Mouse (Mus musculus) erythroblast, embryonic 14.5 days (primary cell): Measurements from ENCODE around the gene Tmem41a. TPM values are rescaled to one million over a fixed set of nuclear protein-coding genes. Genes with fewer than 3 reads are reported as not detected.
"Not testable (repeated sequence)": the region's sequence is repeated elsewhere in the genome, so short reads cannot be mapped to it uniquely, and the experiment has no call there.

ENCODE experiments used
- H3K27me3 ChIP-seq: 2 replicates; pipeline ENCODE4 v1.6.1; 2012; ENCODE audit warnings: inconsistent platforms; ENCODE audit not compliant: control insufficient read depth
- H3K36me3 ChIP-seq: 2 replicates; pipeline ENCODE4 v1.6.1; 2012; ENCODE audit warnings: mild to moderate bottlenecking, inconsistent platforms; ENCODE audit not compliant: control insufficient read depth
- H3K4me1 ChIP-seq: 2 replicates; pipeline ENCODE4 v1.6.1; 2012; ENCODE audit warnings: inconsistent platforms; ENCODE audit not compliant: control insufficient read depth
- H3K4me3 ChIP-seq: replicated peaks from 2 replicates; pipeline ENCODE3; 2012; ENCODE audit warnings: moderate library complexity, mild to moderate bottlenecking, inconsistent platforms
- H3K9me3 ChIP-seq: 2 replicates; pipeline ENCODE4 v1.6.1; 2012; ENCODE audit warnings: low read length, inconsistent platforms, mixed read lengths; ENCODE audit not compliant: control insufficient read depth
- GATA1 ChIP-seq: IDR thresholded peaks from 2 replicates; pipeline ENCODE4 v1.6.1; 2012; ENCODE audit warnings: low read length, inconsistent platforms, mixed read lengths
- TAL1 ChIP-seq: IDR thresholded peaks from 3 replicates; pipeline ENCODE4 v1.6.1; 2012; ENCODE audit warnings: low read length, inconsistent platforms, mixed read lengths
- polyA plus RNA-seq: library from polyadenylated mRNA; stranded (reverse); fragments of >175 nt; gene quantifications from 2 replicates; pipeline ENCODE4 v1.2.3, GENCODE M21; 2012

The Tmem41a gene
- 0.16 and 0.24 TPM in 2 replicates for polyA plus RNA-seq

DNA sequence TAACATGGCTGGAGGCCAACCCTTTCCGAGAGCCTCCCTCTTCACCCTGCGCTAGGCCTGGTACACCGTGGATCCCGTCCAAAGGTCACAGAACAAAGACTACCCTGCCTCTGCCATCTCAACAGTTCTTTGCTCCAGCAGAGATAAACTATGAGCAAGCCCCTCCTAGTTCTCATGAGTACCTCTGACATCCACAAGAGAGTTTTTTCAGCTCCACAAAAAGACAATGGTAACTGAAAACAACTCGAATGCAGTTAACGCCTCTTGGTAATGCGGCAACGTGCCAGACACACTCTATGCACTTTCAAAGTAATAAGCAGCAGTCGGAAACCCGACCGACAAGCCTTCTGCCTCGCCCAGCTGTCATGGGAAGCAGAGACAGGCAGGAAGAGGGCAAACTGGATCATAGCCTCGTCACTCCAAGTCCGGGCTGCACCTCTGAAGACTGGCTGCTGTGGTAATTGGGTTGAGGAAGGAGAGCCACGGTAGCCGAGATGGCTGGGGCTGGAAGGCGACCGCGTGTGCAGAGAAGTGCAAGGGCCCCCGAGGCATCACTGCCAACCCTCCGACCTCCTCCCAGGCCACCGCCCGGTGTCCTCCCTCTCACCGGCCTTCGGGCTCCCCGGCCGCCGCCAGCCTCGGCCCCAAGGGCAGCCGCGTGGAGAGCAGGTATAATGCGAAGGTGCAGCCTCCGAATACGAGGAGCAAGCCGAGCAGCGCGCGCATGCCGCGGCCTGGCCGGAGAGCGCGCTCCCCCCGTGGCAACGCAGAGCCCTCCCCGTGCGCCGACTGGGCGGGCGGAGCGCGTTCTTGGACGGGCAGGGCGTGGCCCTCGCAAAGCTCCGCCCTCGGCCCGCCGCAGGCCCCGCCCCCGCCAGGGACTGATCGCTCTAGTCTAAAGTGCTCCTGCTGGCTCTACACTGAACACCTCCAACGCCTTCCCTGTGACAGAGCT, at the start of gene Tmem41a:
TSS of gene Tmem41a (minus strand) at position 792 of the 955 bp plus-strand sequence.
- Histone ChIP-seq H3K4me1 (peaks cover 26% of the 10 kb centered on the region), H3K4me3 (peak within 1 kb of the TSS; percentile 74), H3K36me3 (peaks cover 8% of the 10 kb centered on the region), H3K27me3 (no peaks in the 10 kb centered on the region), H3K9me3 (peaks cover 3% of the 10 kb centered on the region)
- no peak for TF ChIP-seq TAL1
- no peak for TF ChIP-seq GATA1

DNA sequence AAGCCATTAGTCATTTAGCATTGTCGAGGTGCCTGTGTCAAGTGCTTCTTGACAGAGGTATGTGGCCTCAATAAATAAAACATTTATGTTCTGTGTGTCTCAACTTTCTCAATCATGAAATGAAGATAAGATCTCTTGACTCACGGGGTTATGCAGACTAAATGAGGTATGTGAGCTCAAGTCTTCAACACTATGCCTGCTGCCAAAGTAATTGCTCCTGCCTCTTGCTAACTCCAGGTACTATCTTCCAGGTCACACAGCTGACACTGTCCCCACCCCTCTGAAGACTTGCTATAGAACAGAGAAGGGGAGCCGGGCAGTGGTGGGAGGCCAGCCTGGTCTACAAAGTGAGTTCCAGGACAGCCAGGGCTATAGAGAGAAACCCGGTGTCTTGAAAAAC, 49.0 kb upstream of the Tmem41a start:
- Histone ChIP-seq H3K9me3 (no peaks in the 10 kb centered on the region), H3K4me3 (peak overlapping the region; percentile 52), H3K36me3 (no peaks in the 10 kb centered on the region; the same call in 1 of the 2 replicates), H3K4me1 (peaks cover 51% of the 10 kb centered on the region), H3K27me3 (peaks cover 4% of the 10 kb centered on the region)
- TF ChIP-seq GATA1 (peak; percentile 39), TAL1 (no peak)

DNA sequence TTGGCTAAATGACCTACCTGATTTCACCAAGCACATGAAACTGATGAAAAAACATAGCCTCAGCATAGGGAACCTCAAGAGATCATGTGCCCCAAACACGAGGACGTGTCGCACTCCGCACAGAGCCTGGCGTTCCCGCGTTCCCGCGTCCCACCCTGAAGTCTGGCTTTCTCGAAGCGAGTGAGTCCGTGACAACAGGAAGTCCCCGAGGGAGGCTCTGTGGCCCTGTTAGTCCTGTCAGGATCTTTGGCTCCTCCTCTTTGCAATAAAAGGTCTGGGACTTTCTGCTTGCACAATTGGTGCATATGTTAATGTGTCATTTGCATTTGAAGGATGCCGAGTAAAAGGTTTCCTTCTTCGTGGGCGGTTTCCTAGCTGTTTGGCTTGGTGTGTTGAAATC, 48.0 kb upstream of the Tmem41a start, which contains the start of gene Liph:
TSS of gene Liph (minus strand) at position 360 of the 400 bp plus-strand sequence.
- TF ChIP-seq TAL1 (no peak), GATA1 (no peak)
- Histone ChIP-seq H3K36me3 (no peaks in the 10 kb centered on the region; the same call in 1 of the 2 replicates), H3K27me3 (no peaks in the 10 kb centered on the region), H3K9me3 (no peaks in the 10 kb centered on the region), H3K4me1 (peaks cover 51% of the 10 kb centered on the region), H3K4me3 (peak within 1 kb of the TSS; percentile 52)

DNA sequence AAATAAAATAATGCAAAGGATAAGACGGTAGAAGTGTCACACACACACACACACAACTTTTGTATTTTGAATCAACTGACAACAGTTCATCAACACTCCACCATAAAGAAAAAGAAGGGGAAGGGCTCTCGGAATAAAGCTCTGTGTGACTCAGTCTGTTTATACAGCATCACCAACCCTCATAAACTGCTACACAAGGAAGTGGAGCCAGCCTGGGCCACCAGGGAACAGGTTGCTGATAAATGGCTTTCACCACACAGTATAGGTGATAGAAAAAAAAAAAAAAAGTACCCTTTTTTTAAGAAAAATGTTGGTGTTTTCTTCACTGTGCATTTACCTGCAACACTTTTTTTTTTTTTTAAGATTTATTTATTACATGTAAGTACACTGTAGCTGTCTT, 44.4 kb upstream of the Tmem41a start:
- Histone ChIP-seq H3K27me3 (no peaks in the 10 kb centered on the region), H3K9me3 (no peaks in the 10 kb centered on the region), H3K4me3 (no peak overlapping the region), H3K4me1 (peaks cover 29% of the 10 kb centered on the region), H3K36me3 (no peaks in the 10 kb centered on the region)
- TF ChIP-seq TAL1 (no peak), GATA1 (no peak)

DNA sequence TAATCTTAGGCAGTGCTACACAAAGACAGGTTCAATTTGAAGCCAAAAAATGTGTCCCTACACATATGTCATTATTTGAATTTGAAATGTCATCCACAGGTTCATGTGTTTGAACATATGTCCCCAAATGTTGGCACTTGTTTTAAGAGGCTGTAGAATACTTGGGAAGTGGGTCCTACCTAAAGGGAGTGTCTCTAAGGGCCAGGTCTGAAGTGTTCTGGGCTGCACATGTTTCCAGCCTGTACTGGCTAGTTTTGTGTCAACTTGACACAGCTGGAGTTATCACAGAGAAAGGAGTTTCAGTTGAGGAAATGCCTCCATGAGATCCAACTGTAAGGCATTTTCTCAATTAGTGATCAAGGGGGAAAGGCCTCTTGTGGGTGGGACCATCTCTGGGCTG, 43.5 kb upstream of the Tmem41a start:
- not testable (repeated sequence) for H3K27me3 ChIP-seq, H3K36me3 ChIP-seq, H3K9me3 ChIP-seq, H3K4me3 ChIP-seq
- H3K4me1 ChIP-seq, result peaks cover 20% of the 10 kb centered on the region

DNA sequence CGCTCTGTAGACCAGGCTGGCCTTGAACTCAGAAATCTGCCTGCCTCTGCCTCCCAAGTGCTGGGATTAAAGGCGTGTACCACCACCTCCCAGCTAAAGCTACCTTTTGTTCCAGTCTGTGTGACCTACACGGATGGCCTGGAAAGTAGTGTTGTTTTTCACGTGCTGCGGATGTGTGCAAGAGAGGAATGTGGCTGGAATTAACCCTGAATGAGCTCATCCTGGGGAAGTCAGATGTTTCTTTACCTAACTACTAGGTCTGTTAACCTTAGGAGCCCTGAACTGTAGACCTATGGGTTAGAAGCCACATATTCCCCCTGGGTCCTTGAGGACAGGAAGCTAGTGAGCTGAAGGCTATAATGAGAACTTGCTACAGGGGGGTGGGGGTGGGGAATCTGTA, 40.6 kb upstream of the Tmem41a start:
- Histone ChIP-seq H3K4me1 (no peaks in the 10 kb centered on the region), H3K4me3 (no peak overlapping the region), H3K27me3 (no peaks in the 10 kb centered on the region), H3K36me3 (no peaks in the 10 kb centered on the region), H3K9me3 (no peaks in the 10 kb centered on the region)
- TF ChIP-seq GATA1 (no peak), TAL1 (no peak)

DNA sequence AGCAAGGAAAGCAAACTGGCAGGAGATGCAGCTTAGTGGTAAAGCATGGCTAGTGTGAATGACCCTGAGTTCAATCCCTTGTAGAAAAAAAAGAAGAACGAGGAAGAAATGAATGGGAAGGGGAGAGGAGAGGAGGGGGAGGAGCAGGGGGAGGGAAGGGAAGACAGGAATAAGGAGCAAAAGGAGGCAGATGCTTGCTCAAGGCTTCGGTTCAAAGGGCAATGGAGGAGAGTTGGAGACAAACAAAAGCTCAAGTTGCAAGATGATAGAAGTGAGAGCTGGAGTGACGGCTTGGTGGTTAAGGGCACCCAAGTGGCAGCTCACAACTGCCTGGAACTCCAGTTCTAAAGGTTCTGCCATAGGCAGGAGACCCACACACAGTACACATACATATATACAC, 38.8 kb upstream of the Tmem41a start:
- no peaks in the 10 kb centered on the region for H3K27me3 ChIP-seq
- TF ChIP-seq GATA1, result no peak
- H3K36me3 ChIP-seq, result no peaks in the 10 kb centered on the region
- no peaks in the 10 kb centered on the region for H3K9me3 ChIP-seq
- H3K4me3 ChIP-seq, result no peak overlapping the region
- no peaks in the 10 kb centered on the region for H3K4me1 ChIP-seq

DNA sequence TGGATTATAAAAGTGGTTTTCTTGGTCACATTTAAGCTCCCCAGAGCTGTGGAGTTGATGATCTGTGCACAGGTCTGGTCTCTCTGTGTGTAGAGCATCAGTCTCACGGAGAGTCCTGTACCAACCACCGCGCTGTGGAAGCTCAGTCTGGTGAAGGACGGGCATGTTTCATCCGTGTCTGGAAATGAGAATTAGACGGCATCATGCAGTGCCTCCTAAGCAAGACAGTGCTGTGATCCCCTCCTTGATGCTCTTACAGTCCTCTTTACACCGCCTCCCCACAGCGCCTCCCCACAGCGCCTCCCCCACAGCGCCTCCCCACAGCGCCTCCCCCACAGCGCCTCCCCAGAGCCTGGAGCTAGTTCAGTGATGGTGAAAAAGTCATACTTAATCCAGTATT, 36.7 kb upstream of the Tmem41a start:
- H3K36me3 ChIP-seq, result no peaks in the 10 kb centered on the region
- H3K4me3 ChIP-seq, result no peak overlapping the region
- no peaks in the 10 kb centered on the region for H3K4me1 ChIP-seq
- no peaks in the 10 kb centered on the region for H3K27me3 ChIP-seq
- H3K9me3 ChIP-seq, result no peaks in the 10 kb centered on the region
- TF ChIP-seq GATA1, result no peak
- TF ChIP-seq TAL1, result no peak

DNA sequence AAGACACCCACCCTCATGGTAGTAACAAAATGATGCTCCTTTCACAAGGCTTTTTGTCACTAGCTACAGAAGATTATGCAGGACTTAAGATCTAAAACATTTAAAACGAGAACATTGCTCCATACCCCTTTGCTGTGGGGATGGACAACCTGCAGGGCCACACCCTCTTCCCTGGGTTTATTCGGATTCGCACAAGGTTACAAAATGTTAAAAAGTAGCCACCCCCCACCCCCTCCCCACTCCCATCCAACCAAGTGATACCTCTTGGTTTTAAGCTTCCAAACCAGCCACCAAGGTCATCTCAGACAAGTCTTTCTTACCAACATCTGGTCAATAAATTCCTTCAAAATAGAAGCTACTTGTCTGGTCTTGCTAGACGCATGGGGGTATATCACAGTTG, 36.2 kb upstream of the Tmem41a start:
- H3K36me3 ChIP-seq, result no peaks in the 10 kb centered on the region
- H3K4me3 ChIP-seq, result no peak overlapping the region
- no peaks in the 10 kb centered on the region for H3K27me3 ChIP-seq
- no peak for TF ChIP-seq TAL1
- TF ChIP-seq GATA1, result no peak
- H3K4me1 ChIP-seq, result no peaks in the 10 kb centered on the region
- no peaks in the 10 kb centered on the region for H3K9me3 ChIP-seq
